8 mouse cellular contexts compared by ENCODE assay signal in the genomic region with DNA sequence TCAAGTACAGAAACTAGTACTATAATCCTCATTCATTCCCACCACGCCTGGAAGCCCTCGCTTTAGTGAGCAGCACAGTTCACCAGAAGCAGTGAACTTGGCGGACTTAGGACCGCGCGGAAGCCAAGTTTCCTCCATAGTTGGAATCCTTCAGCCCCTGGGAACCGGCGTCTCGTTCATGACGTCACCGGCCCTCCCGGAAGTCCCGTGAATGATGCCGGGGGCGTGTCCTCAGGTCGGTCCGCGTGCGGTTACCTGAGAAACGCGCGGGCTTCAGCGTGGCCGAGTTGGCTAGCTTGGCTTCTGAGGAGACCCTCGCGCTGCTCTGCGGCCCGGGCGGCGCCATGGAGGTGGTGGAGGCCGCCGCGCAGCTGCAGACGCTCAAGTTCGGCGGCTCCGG. TPM values are rescaled to one million over a fixed set of nuclear protein-coding genes. Genes with fewer than 3 reads are reported as not detected.
A peak's percentile ranks its signal among the peaks of the same experiment; 100 is the strongest.
DNase-seq lines count a peak whose midpoint lies in the region; ATAC-seq lines count a peak whose summit lies in the region.

TSS of gene Naf1 (plus strand) at position 195 of the 400 bp plus-strand sequence.

- no peaks in the 10 kb centered on the region for H3K9me3 ChIP-seq in forebrain, embryonic 14.5 days (replicated peaks; ENCODE audit: control insufficient read depth, low read length)
- no peaks in the 10 kb centered on the region for H3K9me3 ChIP-seq in neural tube, embryonic 15.5 days (replicated peaks)

- ATAC-seq in forebrain, embryonic 14.5 days = peak; percentile 98
- ATAC-seq in neural tube, embryonic 15.5 days (ENCODE audit: low FRiP score) = peak; percentile 99

- no peaks in the 10 kb centered on the region for H3K27me3 ChIP-seq in forebrain, embryonic 14.5 days (replicated peaks; ENCODE audit: control insufficient read depth, insufficient read depth, low read length)
- H3K27me3 ChIP-seq in neural tube, embryonic 15.5 days (replicated peaks) = no peaks in the 10 kb centered on the region

- under 1% methylated on average over 37 of the region's 37 CpGs for WGBS in forebrain, embryonic 14.5 days
- WGBS in neural tube, embryonic 15.5 days = under 1% methylated on average over 37 of the region's 37 CpGs

- DNase-seq in ES-CJ7 (ENCODE audit: low read depth, low spot score) = peak; percentile 99
- DNase-seq in cerebellum, adult 11 months = peak; percentile 88
- DNase-seq in forebrain, embryonic 14.5 days (ENCODE audit: low spot score) = peak; percentile 98
- DNase-seq in heart, postnatal 14 days = peak; percentile 89 to 93
- DNase-seq in layer of hippocampus, adult 11-12 months (ENCODE audit: low spot score) = peak; percentile 95
- peak; percentile 94 to 95 for DNase-seq in lung, adult 18-20 months
- DNase-seq in testis, postnatal 14 days (ENCODE audit: low spot score) = peak; percentile 97

- H3K4me3 ChIP-seq in forebrain, embryonic 14.5 days (ENCODE audit: low read depth, low read length) = peak within 1 kb of the TSS; percentile 57
- peak within 1 kb of the TSS; percentile 95 for H3K4me3 ChIP-seq in neural tube, embryonic 15.5 days (replicated peaks)

- H3K9ac ChIP-seq in forebrain, embryonic 14.5 days (ENCODE audit: low read length) = peak within 1 kb of the TSS; percentile 74
- peak within 1 kb of the TSS; percentile 74 for H3K9ac ChIP-seq in neural tube, embryonic 15.5 days (replicated peaks)

- 0 out of 2 replicates have a peak within 1 kb of the TSS, but pooled peaks have one; percentile 23 for H3K27ac ChIP-seq in forebrain, embryonic 14.5 days (ENCODE audit: low read depth, low read length)
- H3K27ac ChIP-seq in neural tube, embryonic 15.5 days (replicated peaks) = peak within 1 kb of the TSS; percentile 83

- peaks cover 14% of the 10 kb centered on the region for H3K4me1 ChIP-seq in forebrain, embryonic 14.5 days (ENCODE audit: control insufficient read depth, insufficient read depth, low read length)
- peaks cover 17% of the 10 kb centered on the region for H3K4me1 ChIP-seq in neural tube, embryonic 15.5 days

- intact Hi-C loops in heart, postnatal 14 days (cut with DNase I) = no loop called here

- H3K36me3 ChIP-seq in forebrain, embryonic 14.5 days (ENCODE audit: control insufficient read depth, insufficient read depth, low read length) = 0 out of 2 replicates have a peak, but pooled peaks cover 1% of the 10 kb centered on the region
- no peaks in the 10 kb centered on the region for H3K36me3 ChIP-seq in neural tube, embryonic 15.5 days

- H3K4me2 ChIP-seq in forebrain, embryonic 14.5 days (ENCODE audit: low read length) = peak within 1 kb of the TSS; percentile 77
- peak within 1 kb of the TSS; percentile 87 for H3K4me2 ChIP-seq in neural tube, embryonic 15.5 days

RNA-seq across cellular contexts. Expression of gene Naf1, which starts in this region (rescaled TPM):
- 3.2 and 3.3 TPM in 2 replicates for polyA plus RNA-seq in forebrain, embryonic 14.5 days (2014; fragmentation: Nextera tagmentation; extraction: Ambion mirVana)
- 1 to 10 TPM; 5.5 to 5.9 TPM for total RNA-seq in heart, postnatal 14 days (2021)
- polyA plus RNA-seq in neural tube, embryonic 15.5 days (2015; fragmentation: Nextera tagmentation; extraction: Ambion mirVana) = 2.1 and 2.5 TPM in 2 replicates

Comparison
In these comparisons a context has a peak if more than half of its experiments do, and no peak if none do; other contexts are left out.
1. Peak in every context shown above with its lines: DNase-seq, ATAC-seq, H3K4me3 ChIP-seq and H3K27ac ChIP-seq.